Mouse (Mus musculus): ENCODE measurements at regions not wholly inside any gene's neighbourhood (a gene's known extent, or its start where the extent isn't known, plus 50 kb on each side); places are given as distances from the start of the nearest gene placed in this dataset.

GRCm38 (mm10) chr17:84107946-84108686 is 79.6 kb downstream of the Zfp36l2 start:
- no peak for DNase-seq (ENCODE audit: low spot score)

DNA sequence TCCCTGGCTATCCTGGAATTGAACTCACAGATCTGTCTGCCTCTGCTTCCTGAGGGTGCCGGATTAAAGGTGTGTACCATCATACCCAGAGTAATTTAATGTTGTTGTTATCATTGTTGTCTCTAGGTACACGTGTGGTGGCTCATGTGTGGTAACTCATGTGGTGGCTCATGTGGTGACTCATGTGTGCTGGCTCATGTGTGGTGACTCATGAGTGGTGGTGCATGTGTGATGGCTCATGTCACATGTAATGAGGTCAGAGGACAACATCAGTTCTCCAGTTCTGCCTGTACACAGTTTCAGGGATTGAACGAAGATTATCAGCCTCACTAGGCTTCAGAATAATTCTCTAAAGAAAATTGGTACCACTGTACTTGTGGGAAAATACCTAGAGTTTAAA is 80.2 kb downstream of the Zfp36l2 start:
- no peak for DNase-seq (ENCODE audit: low spot score)

- no peak for DNase-seq (ENCODE audit: low spot score)
Observed at GRCm38 (mm10) chr17:84104242-84104641, 83.5 kb downstream of the Zfp36l2 start.

GRCm38 (mm10) chr17:84103344-84103743 is 84.4 kb downstream of the Zfp36l2 start:
- no peak for DNase-seq (ENCODE audit: low spot score)

DNA sequence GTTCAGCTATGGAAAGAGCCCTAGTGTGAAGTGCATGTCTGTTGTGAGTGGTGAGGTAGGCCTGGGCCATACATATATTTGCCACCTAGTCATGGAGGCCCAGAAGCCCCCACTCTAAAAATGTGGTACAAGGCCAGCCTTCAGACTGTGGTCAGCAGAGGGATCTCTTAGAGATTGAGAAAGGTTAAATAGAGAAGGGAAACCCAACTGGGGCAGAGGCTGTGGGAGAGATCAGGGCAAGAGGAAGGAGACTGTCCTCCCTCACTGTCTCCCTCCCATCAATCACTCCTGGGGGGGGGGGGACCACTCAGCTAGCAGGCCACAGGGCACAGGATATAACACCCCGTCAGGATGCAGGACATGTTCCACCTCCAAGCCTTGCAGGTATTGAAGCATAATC is 86.1 kb downstream of the Zfp36l2 start:
- no peak for DNase-seq (ENCODE audit: low spot score)

GRCm38 (mm10) chr17:84100523-84100922 is 87.2 kb downstream of the Zfp36l2 start:
- DNase-seq (ENCODE audit: low spot score) = no peak

DNA sequence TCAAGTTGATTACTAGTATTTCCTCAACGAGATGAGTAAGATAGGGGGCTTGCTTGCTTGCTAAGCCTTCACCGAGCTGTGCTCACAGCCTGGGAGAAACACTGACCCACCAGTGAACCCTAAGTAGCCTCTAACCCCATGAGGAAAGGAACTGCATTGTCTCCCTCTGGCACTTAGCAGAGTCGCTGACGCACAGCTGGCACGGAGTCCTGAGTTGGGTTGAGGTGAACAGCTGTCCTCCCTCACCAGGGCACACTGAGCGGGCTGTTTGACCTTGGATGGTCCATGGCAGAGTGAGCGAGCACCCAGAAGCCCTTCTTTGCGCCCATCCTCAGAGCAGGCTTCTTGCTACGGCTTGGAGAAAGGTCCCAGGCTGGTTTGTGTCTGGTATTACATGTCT is 88.0 kb downstream of the Zfp36l2 start:
- no peak for DNase-seq (ENCODE audit: low spot score)

DNA sequence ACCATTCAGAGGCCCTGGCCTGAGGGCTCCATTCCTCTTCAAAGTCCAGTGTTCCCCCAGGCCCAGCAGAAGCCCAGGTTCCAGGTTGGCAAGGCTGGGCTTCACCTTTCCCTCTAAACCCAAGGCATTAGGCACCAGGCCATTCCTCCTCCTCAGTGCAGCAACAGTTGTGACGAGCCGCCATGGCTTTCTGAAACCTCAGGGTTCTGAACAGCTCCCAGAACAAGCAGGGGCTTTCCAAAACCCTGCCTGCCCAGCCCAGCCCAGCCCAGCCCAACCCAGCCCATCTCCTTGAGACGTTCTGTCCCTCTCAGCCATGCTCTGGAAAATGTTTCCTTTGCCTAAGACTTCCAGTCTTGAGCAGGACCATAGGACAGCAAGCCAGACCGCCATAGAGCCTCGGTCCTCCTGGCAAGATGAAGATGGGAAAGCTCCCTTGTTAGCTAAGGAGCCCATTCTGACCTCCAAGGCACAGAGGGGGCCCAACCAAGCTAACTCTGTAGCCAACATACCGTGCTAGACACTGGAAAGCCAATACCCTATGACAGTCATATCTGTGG is 89.8 kb downstream of the Zfp36l2 start:
- no peak for DNase-seq (ENCODE audit: low spot score)

GRCm38 (mm10) chr17:84097286-84097685 is 90.5 kb downstream of the Zfp36l2 start:
- no peak for DNase-seq (ENCODE audit: low spot score)

GRCm38 (mm10) chr17:84096345-84097260 is 91.1 kb downstream of the Zfp36l2 start:
- DNase-seq (ENCODE audit: low spot score) = no peak

DNA sequence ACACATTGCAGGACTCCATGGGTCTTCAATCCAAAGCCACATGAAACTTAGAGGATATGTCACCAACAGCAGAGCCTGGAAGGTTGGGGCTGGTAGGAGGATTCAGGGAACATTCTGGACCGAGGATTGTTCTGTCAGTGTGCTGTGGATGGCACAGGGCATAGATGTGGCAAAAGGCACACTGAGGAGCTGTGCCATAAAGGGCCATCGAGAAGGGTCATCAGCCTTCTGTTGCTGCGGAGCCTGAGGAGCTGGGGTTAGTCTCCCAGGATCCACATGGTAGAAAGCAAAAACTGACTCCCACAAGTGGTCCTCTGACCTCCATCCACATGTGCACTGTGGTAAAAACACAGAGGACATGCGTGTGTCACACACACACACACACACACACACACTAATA is 91.9 kb downstream of the Zfp36l2 start:
- no peak for DNase-seq (ENCODE audit: low spot score)

GRCm38 (mm10) chr17:84095089-84095488 is 92.7 kb downstream of the Zfp36l2 start:
- DNase-seq (ENCODE audit: low spot score) = no peak

DNA sequence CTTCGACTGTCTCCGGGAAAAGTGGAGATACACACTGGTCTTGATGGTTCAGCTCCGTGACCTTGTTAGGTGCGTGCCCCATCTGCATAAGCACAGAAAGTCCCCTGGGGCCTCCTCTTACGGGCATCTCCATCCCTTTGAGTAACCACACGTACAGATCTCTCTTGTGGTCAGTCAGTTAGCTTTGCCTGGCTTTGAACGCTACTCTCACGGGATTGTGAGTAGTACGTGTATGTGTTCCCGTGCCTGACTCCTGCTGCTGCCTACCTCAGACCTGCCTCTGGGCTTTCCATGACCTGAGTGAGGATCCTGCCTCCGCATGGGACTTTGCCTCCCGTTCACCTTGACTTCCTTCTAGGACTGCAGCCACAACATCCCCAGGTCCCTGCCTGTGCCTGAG is 101.4 kb downstream of the Zfp36l2 start:
- no peak for DNase-seq (ENCODE audit: low spot score)

DNA sequence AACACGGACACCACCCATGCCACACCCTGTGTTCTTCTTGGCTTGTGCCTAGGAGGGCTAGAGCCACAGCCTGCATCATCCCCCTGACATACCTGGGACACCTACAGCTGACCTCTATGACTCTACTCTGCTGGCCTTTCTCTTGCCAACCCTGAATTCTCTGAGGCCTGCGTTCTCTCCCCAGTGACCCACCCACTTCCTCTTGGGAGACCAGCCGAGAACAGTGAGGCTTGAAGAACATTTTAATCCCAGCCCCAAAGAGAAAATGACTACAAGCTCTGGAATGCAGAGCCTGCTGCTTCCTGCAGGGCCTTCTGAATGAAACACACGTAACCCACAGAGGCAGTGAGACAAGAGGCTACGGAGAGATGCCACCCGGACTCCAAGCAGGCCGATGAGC is 102.0 kb downstream of the Zfp36l2 start:
- DNase-seq (ENCODE audit: low spot score) = no peak

GRCm38 (mm10) chr17:84085232-84085631 is 102.5 kb downstream of the Zfp36l2 start:
- DNase-seq (ENCODE audit: low spot score) = no peak

DNA sequence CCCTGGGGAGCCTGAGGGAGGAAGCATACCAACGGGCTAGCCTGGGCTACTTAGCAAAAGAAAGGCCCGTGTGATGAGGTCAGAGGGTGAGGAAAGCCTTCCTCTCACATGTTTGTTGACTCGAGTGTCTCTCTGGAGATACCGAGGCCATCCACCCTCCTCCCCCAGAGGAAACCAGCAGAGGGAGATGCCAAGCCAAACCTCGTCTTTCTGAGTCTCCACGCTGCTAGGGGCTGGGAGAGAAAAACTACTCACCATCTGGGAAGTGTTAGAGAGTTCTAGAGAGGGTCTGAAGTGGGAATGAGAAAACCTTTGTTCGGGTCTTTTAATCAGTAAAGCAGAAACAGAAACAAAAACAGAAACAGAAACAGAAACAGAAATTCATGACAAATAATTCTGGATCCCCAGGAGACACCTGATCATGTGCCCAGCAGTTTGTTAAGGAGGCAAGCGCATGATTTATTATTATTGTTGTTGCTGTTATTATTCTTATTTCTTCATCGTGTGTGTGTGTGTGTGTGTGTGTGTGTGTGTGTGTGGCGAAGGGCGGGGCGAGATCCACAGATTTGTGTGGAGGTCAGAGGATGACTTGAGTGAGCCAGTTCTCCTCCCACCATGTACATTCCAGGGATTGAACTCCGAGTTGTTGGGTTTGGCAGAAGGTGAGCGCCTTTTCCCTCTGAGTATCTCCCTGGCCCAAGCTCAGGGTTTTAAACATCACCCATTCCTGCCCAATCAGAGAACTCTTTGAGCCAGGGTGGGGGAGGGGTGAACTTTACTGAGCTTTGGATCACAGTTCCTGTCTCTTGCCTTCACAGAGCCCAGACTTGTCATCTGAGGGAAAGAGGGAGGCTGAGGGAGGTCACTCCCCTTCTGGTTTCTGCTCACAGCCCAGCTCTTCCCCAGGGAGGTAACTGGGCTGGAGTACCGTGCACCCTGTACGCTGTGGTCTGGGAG is 104.2 kb downstream of the Zfp36l2 start:
- no peak for DNase-seq (ENCODE audit: low spot score)

DNA sequence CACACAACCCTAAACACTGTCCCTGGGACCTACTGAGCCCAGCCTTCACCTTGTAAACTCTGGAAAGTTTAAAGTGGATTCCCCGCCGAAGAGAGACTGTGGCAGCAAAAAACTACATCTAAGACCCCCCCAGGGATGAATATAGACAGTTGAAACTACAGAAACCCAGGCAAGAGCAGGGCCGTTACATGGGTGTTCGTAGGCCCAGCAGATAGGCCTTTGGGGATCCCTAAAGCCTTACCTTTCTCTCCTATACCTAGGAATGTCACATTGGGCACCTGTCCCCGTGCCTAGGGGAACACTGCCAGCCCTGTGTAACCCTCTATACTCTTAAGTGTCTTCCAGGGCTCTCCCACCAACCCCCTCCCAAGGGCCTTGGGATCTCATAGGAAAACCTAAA is 105.2 kb downstream of the Zfp36l2 start:
- DNase-seq (ENCODE audit: low spot score) = no peak

DNA sequence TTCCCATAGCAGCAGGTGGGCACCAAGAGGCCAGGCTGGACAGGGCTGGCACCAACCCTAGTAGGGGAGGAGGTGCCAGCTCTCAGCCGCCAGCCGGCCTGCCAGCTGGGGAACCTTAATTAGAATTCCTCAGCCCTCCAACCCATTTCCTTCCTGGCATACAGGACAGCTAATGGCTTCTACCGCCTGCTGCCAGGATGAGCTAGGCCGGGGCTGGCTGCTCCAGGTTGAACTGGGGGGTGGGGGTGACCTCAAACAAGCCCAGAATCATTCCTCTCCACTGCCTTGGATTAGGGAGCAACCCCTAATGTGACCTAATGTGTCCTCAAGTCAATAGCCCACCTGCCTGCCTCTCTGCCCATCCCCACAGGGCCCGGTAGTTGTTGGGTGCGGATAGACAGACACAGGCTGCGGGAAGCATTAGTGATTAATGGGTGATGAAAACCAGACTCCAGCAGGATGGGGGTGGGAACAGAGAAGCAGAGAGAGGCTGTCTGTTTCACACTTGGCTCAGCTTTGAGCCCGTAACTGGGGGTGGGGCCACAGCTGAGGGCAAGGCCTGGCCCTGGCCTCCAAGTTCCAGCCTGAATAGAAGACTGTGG is 105.9 kb downstream of the Zfp36l2 start:
- DNase-seq (ENCODE audit: low spot score) = no peak

GRCm38 (mm10) chr17:84075081-84075938 is 112.4 kb downstream of the Zfp36l2 start:
- no peak for DNase-seq (ENCODE audit: low spot score)

DNA sequence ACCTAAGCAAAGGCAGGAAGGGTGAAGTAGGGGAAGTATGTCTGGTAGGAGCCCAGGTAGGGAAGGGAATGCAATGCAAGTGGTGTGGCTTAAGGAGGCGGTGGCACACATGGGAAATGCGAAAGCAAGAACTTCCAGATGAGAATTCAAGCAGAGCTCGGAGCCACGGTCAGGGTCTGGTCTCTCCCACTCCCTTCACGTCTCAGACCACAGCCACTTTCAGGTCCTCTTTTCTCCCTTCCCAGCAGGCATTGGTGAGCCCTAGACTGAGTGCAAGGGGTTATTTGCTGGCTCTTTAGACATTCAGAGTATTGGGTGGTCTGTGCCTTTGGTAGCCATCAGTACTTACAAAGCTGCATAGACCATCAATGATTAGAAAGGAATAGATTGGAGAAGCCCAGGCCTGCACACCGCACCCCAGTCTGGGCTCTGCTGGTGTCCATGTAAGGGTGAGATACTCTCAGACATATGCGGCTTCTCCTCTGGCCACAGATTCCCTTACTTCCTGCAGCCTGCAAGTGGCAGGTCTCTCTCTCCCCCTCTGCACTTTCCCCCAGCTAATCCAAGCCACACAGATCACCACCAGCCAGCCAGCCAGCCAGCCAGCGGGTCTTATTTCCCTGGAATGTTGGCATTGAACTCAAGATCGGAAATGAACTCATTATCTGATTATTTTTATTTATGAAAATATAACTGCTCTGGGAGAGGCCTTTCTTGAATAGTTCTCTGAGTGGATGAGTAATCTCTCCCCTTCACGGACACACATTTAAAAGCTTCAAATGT is 113.6 kb downstream of the Zfp36l2 start:
- DNase-seq (ENCODE audit: low spot score) = no peak

Measured in ovary, postnatal 14 days (tissue).